Mouse (Mus musculus): ENCODE results near the gene Pank3. TPM values are rescaled to one million over a fixed set of nuclear protein-coding genes. Genes with fewer than 3 reads are reported as not detected.
"Not testable (repeated sequence)": the region's sequence is repeated elsewhere in the genome, so short reads cannot be mapped to it uniquely, and the experiment has no call there.

Pank3 gene
- total RNA-seq, 2 experiments from 2014 or later: 17.0 to 18.3 TPM

- no peak for DNase-seq
- intact Hi-C loops (cut with DNase I; ENCODE audit: low total_unique reads): no loop called here
These were observed 68.2 kb downstream of the Pank3 start for GRCm38 (mm10) chr11:35837156-35838126.

GRCm38 (mm10) chr11:35838345-35839338 lies 69.4 kb downstream of the Pank3 start:
- DNase-seq: peak; percentile 93
- intact Hi-C loops (cut with DNase I; ENCODE audit: low total_unique reads): no loop called here

GRCm38 (mm10) chr11:35840282-35840681 lies 71.0 kb downstream of the Pank3 start:
- intact Hi-C loops (cut with DNase I; ENCODE audit: low total_unique reads): no loop called here
- DNase-seq: no peak

- intact Hi-C loops (cut with DNase I; ENCODE audit: low total_unique reads); DNase-seq: not testable (repeated sequence)
These were observed 71.5 kb downstream of the Pank3 start for GRCm38 (mm10) chr11:35840806-35841205.

Small RNAs within 50 kb of the gene (microRNA-seq; reads per million reads assigned to microRNA genes)
- gene Mir103-1: 0.96 to 2.0 reads per million in 2 experiments

Other genes with a start within 250 kb of the Pank3 start
- gene Fbll1, start 29.4 kb downstream of the Pank3 start, total RNA-seq (2021): not detected
- gene Rars, start 65.0 kb downstream of the Pank3 start, total RNA-seq (2021): 10 to 100 TPM; 47.8 to 56.6 TPM
- gene Wwc1, start 211.0 kb downstream of the Pank3 start, total RNA-seq (2021): under 1 TPM; 0.23 to 0.55 TPM